Mouse (Mus musculus) frontal cortex, postnatal 14 days (tissue): ENCODE results near the gene Vmn2r99.

Experiments
- DNase-seq, 2 experiments: peaks; one replicate each; pipeline ENCODE4 v3.0.0; 2022; ENCODE audit warnings: low spot score in 2 of 2

The Vmn2r99 gene

DNA sequence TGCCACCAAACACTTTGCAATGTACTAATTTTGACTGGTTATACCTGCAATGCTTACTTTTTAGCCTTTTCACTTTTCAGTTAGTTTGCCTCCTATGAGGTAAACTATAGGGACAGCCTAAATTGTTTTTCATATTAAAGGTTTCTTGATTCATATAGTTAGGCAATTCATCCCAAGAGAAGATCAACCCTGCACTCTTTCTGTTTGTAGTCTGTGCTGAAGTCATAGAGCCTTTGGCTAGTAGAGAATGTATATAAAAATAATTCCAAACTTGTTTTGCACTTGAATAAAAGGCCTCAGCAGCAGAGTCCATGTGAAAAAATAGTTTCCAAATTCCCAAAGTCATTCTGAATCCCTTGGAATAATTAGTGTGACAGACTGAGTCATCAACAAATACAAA is at the start of gene Vmn2r99:
Gene Vmn2r99, plus strand, starts transcription at position 301 of the 400 bp plus-strand sequence.
- DNase-seq = no peak

DNA sequence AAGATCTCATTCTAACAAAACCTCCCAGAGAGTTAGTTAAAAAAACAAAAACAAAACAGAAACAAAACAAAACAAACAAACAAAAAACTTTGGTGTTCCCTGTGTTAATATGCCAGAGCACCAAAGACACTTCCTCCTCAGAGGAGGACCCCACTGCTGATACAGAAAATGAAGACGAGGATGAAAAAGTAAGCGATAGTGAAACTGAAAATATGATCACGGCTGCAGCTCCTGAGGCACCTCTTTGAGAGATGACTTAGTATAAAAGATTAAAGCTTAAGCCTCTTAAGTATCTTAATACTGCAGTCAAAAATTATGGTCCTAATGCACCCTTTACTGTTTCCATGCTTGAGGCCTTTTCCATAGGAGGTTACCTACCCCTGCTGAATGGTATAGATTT is 75.9 kb downstream of the Vmn2r99 start:
- DNase-seq = no peak

DNA sequence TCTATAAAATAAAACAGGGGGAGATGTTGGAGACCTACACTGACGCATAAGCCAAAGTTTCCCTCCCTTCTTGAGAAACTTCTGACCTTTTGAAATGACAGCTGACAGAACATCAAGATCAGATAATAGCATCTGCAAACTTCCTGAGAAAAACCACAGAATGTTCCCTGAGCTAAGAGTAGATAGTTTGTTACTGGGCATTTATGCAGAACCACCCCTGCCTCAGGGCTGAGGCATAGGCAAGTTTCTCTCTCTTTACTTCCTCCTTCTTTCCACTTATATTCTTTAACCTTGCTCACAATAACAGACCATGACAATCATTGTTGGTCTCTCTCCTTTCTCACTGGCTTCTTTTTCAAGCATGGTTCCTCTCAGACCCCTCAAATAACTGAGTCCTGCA is 83.2 kb downstream of the Vmn2r99 start:
- no peak for DNase-seq
